1 mouse cellular context compared by ENCODE assay signal in genomic region chr11:51264352-51264751, GRCm38 (mm10).
TF ChIP-seq lines count a peak whose summit lies in the region.

No protein-coding gene starts in this region.

TF ChIP-seq in CH12.LX, 34 proteins besides CTCF, POLR2A, EP300 and RAD21 (continued from another document):
- no peak for TF ChIP-seq RCOR1 (conservative IDR thresholded peaks at IDR 0.05; ENCODE audit: low read depth, low read length)
- TF ChIP-seq SMC3 (IDR thresholded peaks at IDR 0.05; ENCODE audit: low read depth, low read length), result no peak
- TF ChIP-seq USF1 (IDR thresholded peaks at IDR 0.05; ENCODE audit: low read depth, low read length), result no peak
